Comparison of ENCODE assay signal across 8 mouse cellular contexts in the genomic region with DNA sequence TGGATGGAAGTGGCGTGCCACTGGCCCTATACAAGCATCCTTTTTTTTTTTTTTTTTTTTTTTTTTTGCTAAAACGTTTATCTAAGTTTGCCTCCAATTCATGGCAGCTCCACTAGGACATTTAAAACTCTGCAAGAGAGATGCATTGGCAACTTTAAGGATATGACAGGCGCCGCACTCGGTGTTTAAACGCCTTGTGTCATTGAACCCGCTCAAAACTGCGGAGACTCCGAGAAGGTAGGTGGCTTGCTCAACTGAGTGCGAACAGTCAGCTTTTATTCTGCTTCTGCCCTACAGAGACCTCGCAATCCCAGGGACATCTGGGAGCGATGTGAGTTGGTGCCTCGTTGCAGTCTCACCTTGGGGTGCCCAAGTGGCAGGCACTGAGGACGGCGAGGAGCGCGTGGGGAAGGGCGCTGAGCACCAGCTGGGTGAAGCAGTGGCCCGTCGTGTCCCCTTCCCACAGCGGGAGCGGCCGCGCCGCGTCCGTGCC. TPM values are rescaled to one million over a fixed set of nuclear protein-coding genes. Genes with fewer than 3 reads are reported as not detected.
DNase-seq lines count a peak whose midpoint lies in the region; ATAC-seq and TF ChIP-seq lines count a peak whose summit lies in the region.

No protein-coding gene starts in this region.

- DNase-seq in heart, adult 2 months = no peak
- no peak for DNase-seq in heart, postnatal 36 days
- DNase-seq in 3T3-L1 (ENCODE audit: low read depth, low spot score) = peak; percentile 49
- DNase-seq in ovary, postnatal 36 days (ENCODE audit: low spot score) = no peak
- no peak for DNase-seq in kidney, postnatal 25 days

- no peaks in the 10 kb centered on the region for H3K4me1 ChIP-seq in heart, adult 2 months (ENCODE audit: control insufficient read depth, insufficient read depth, low read length)
- H3K4me1 ChIP-seq in embryonic fibroblast, embryonic 13.5 days (ENCODE audit: control insufficient read depth, insufficient read depth, low read length) = no peaks in the 10 kb centered on the region
- peaks cover 28% of the 10 kb centered on the region for H3K4me1 ChIP-seq in liver, embryonic 12.5 days

- TF ChIP-seq CTCF in heart, adult 2 months (IDR thresholded peaks at IDR 0.05) = no peak
- no peak for TF ChIP-seq CTCF in embryonic fibroblast, embryonic 13.5 days (IDR thresholded peaks at IDR 0.05; ENCODE audit: borderline replicate concordance, insufficient read depth, low read length)

- no peak for TF ChIP-seq EP300 in heart, adult 2 months (IDR thresholded peaks at IDR 0.05; ENCODE audit: insufficient read depth, low read depth, low read length)

- H3K4me3 ChIP-seq in heart, adult 2 months = peak overlapping the region; percentile 83
- H3K4me3 ChIP-seq in embryonic fibroblast, embryonic 13.5 days (ENCODE audit: insufficient read depth, low read length) = peak overlapping the region; percentile 75
- H3K4me3 ChIP-seq in liver, embryonic 12.5 days = peak overlapping the region; percentile 73

- H3K4me2 ChIP-seq in liver, embryonic 12.5 days = peak overlapping the region; percentile 94

- H3K9me3 ChIP-seq in liver, embryonic 12.5 days (replicated peaks) = no peaks in the 10 kb centered on the region

- H3K27me3 ChIP-seq in heart, adult 2 months (ENCODE audit: control insufficient read depth, insufficient read depth, low read length) = no peaks in the 10 kb centered on the region
- no peaks in the 10 kb centered on the region for H3K27me3 ChIP-seq in liver, embryonic 12.5 days (replicated peaks)

- no peak for ATAC-seq in liver, embryonic 12.5 days
- no peak for ATAC-seq in monocyte, adult 5-6 weeks (replicated peaks; ENCODE audit: insufficient number of reproducible peaks, low FRiP score, low TSS enrichment, poor library complexity, severe bottlenecking)

- H3K9ac ChIP-seq in heart, adult 2 months (ENCODE audit: low read depth, low read length) = peak overlapping the region; percentile 95
- H3K9ac ChIP-seq in liver, embryonic 12.5 days = peak overlapping the region; percentile 87

- intact Hi-C loops in heart, adult 2 months (cut with DNase I) = loop anchor here (10.0 kb wide), 1 partner anchor 377 kb away; the partner anchor contains the start of gene Ppp2r5d
- intact Hi-C loops in heart, postnatal 36 days (cut with DNase I) = no loop called here

- H3K27ac ChIP-seq in heart, adult 2 months = peak overlapping the region; percentile 90
- 0 out of 2 replicates have a peak overlapping the region, but pooled peaks have one; percentile 19 for H3K27ac ChIP-seq in embryonic fibroblast, embryonic 13.5 days (ENCODE audit: insufficient read depth, low read length)
- H3K27ac ChIP-seq in liver, embryonic 12.5 days = peak overlapping the region; percentile 94

- 4% methylated on average over 27 of the region's 27 CpGs for WGBS in heart, adult 2 months
- 8% methylated on average over 27 of the region's 27 CpGs for WGBS in liver, embryonic 12.5 days (ENCODE audit: insufficient replicate concordance)

- no peak for TF ChIP-seq POLR2A in heart, adult 2 months (IDR thresholded peaks at IDR 0.05; ENCODE audit: insufficient read depth, low read depth, low read length)
- TF ChIP-seq POLR2A in embryonic fibroblast, embryonic 13.5 days (IDR thresholded peaks at IDR 0.05; ENCODE audit: low read depth, low read length) = no peak

- H3K36me3 ChIP-seq in heart, adult 2 months (ENCODE audit: control insufficient read depth, insufficient read depth, low read length) = no peaks in the 10 kb centered on the region
- H3K36me3 ChIP-seq in liver, embryonic 12.5 days = peaks cover 16% of the 10 kb centered on the region; the same call in 1 of the 2 replicates

- no peaks in the 10 kb centered on the region for H3K79me2 ChIP-seq in heart, adult 2 months (replicated peaks; ENCODE audit: control insufficient read depth, insufficient read depth, low read length)

RNA-seq across cellular contexts. Expression of gene Abcc10, which starts 0.7 kb away (rescaled TPM):
- total RNA-seq in heart, adult 2 months (2021) = 1 to 10 TPM; 3.9 to 4.0 TPM
- 9.1 and 13.4 TPM in 2 replicates for polyA plus RNA-seq in heart, adult 2 months (2012; rRNA removed)
- total RNA-seq in heart, postnatal 36 days (2021) = 1 to 10 TPM; 3.8 to 4.9 TPM
- polyA plus RNA-seq in embryonic fibroblast, embryonic 13.5 days (2011; ENCODE audit: insufficient read length, low read depth, missing spikeins) = 3.5 and 3.9 TPM in 2 replicates
- polyA plus RNA-seq in liver, embryonic 12.5 days (2016; fragmentation: Nextera tagmentation; extraction: Ambion mirVana) = 2.4 and 2.9 TPM in 2 replicates
- 2.8 to 3.4 TPM (median 3.0 TPM) in 3 replicates for total RNA-seq in monocyte, adult 5-6 weeks (2017)

RNA-seq across cellular contexts. Expression of gene Dlk2, which starts 30.2 kb away (rescaled TPM):
- under 1 TPM; 0.23 to 0.39 TPM for total RNA-seq in heart, adult 2 months (2021)
- polyA plus RNA-seq in heart, adult 2 months (2012; rRNA removed) = 0.35 and 0.74 TPM in 2 replicates
- under 1 TPM; 0.39 to 0.60 TPM for total RNA-seq in heart, postnatal 36 days (2021)
- polyA plus RNA-seq in embryonic fibroblast, embryonic 13.5 days (2011; ENCODE audit: insufficient read length, low read depth, missing spikeins) = 2.6 and 3.3 TPM in 2 replicates
- not detected in 2 replicates for polyA plus RNA-seq in liver, embryonic 12.5 days (2016; fragmentation: Nextera tagmentation; extraction: Ambion mirVana)
- not detected in 3 replicates for total RNA-seq in monocyte, adult 5-6 weeks (2017)

RNA-seq across cellular contexts. Expression of gene Tjap1, which starts 44.6 kb away (rescaled TPM):
- total RNA-seq in heart, adult 2 months (2021) = 10 to 100 TPM; 28.3 to 34.7 TPM
- polyA plus RNA-seq in heart, adult 2 months (2012; rRNA removed) = 35.8 and 39.1 TPM in 2 replicates
- total RNA-seq in heart, postnatal 36 days (2021) = 10 to 100 TPM; 33.8 to 43.6 TPM
- 60.8 and 63.2 TPM in 2 replicates for polyA plus RNA-seq in embryonic fibroblast, embryonic 13.5 days (2011; ENCODE audit: insufficient read length, low read depth, missing spikeins)
- polyA plus RNA-seq in liver, embryonic 12.5 days (2016; fragmentation: Nextera tagmentation; extraction: Ambion mirVana) = 17.4 and 18.9 TPM in 2 replicates
- total RNA-seq in monocyte, adult 5-6 weeks (2017) = 14.6 to 18.0 TPM (median 18.0 TPM) in 3 replicates

RNA-seq across cellular contexts. Expression of gene Zfp318, which starts 56.1 kb away (rescaled TPM):
- total RNA-seq in heart, adult 2 months (2021) = 10 to 100 TPM; 14.9 to 15.6 TPM
- polyA plus RNA-seq in heart, adult 2 months (2012; rRNA removed) = 7.1 and 11.8 TPM in 2 replicates
- 10 to 100 TPM; 17.6 to 19.1 TPM for total RNA-seq in heart, postnatal 36 days (2021)
- polyA plus RNA-seq in embryonic fibroblast, embryonic 13.5 days (2011; ENCODE audit: insufficient read length, low read depth, missing spikeins) = 24.1 and 32.6 TPM in 2 replicates
- 4.4 and 4.5 TPM in 2 replicates for polyA plus RNA-seq in liver, embryonic 12.5 days (2016; fragmentation: Nextera tagmentation; extraction: Ambion mirVana)
- total RNA-seq in monocyte, adult 5-6 weeks (2017) = 23.5 to 54.0 TPM (median 33.9 TPM) in 3 replicates

Comparison
In these comparisons a context has a peak if more than half of its experiments do, and no peak if none do; other contexts are left out.
1. H3K27ac ChIP-seq: peak in every context shown above with its lines; median percentile 94 in liver, embryonic 12.5 days; 90 in heart, adult 2 months; 19 in embryonic fibroblast, embryonic 13.5 days.